Mouse (Mus musculus) cerebellum, postnatal 14 days (tissue): ENCODE results near the gene Abtb1.

Experiments
- DNase-seq, 2 experiments: peaks; one replicate each; pipeline ENCODE4 v3.0.0; 2021; ENCODE audit warnings: mixed read lengths in 2 of 2

Abtb1 gene

DNA sequence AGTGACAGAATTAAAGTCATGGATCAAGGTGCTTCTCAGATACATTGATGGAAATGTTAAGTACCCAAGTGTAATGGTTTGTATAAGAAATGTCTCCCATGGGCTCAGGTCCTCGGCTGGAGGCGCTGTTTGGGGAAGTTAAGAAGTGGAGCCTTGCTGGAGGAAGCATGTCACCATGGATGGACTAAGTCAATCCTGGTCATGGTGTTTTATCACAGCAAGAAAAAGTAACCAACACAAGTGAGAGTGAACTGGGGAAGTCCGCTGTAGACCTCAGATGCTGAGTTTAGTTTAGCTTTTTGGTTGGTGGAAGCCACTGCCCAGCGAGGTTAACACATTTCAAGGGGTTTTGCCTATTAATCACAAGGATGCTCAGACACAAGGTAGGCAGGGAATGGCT lies 12.2 kb downstream of the Abtb1 start:
- no peak for DNase-seq

GRCm38 (mm10) chr6:88828206-88829009 lies 13.4 kb downstream of the Abtb1 start:
- no peak for DNase-seq

DNA sequence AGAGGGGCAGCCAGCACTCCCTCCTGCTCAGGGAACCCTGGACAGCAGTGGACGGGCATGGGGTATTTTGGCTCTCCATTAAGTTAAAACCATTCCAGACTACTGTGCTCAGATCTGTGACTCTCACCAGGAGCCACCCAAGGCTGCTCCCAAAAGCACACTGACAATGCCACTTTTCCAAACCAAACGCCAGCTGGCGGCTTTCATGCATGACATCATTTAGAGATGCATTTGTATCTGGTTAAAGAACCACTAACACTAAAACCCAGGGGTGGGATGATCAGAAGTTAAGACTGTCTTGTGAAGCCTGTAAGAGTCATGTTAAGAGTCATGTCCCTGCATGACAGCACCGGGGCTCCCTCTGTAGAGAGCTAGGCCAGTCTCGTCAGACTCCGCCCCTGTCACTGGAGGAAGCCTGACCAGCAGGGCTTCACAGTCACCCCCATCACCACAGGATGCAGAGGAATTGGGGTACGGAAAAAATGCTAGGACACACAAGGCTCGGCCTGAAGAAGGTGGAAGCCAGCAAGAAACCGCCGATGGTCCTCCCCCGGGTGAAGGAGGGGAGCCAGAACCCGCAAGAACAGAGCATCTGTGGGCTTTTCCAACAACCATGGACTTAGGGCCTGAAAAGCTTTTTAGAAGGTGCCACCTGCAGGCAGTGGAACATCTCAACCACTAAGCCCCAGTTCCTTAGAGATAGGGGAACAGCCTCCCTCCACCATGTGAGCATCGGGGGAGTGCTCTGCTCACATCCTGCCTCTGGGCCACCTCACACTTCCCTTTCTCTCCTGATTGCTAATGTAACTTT lies 14.2 kb downstream of the Abtb1 start:
- peak in 1 of 2 experiments; percentile 50 for DNase-seq

- DNase-seq = peak; percentile 43 to 64
Measured at GRCm38 (mm10) chr6:88826965-88827364, 14.8 kb downstream of the Abtb1 start.

DNA sequence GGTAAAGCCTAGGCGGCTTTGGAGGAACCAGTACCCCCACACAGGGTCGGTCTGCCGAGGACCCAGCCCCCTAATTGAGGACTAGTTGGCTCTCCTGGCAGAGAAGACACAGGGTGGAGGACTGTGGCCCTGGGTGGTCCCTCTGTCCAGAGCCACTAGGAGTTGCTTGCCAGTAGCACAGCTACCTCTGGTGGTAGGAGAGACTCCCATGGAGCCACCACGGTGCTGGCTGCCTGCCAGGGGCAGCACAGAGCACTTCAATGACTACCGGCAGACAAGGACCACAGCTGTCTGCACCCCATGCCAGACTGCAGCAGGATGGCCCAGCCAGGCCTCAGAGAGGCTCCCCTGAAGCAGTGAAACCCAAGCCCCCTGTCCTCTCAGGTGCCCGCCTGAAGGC lies 15.2 kb downstream of the Abtb1 start:
- DNase-seq = peak; percentile 68 to 73

DNA sequence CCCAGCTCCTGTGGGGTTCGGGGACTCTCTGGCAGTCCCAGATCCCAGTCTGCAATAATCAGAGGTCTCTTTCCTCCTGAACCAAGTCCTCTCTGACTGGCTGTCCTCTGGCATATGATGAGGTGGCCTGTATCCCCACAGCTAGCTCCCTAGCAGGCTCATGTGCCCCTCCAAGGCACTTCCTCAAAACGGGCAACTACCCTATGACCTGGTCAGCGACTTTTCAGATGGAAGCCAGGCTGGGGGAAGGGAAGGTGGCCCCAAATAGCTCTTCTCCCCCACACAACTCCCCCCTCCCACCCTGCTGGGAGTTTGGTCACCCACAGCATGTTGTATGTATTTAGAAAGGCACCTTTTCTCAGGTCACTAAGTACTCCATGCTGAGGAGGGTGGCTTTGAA lies 15.7 kb downstream of the Abtb1 start:
- DNase-seq = no peak

DNA sequence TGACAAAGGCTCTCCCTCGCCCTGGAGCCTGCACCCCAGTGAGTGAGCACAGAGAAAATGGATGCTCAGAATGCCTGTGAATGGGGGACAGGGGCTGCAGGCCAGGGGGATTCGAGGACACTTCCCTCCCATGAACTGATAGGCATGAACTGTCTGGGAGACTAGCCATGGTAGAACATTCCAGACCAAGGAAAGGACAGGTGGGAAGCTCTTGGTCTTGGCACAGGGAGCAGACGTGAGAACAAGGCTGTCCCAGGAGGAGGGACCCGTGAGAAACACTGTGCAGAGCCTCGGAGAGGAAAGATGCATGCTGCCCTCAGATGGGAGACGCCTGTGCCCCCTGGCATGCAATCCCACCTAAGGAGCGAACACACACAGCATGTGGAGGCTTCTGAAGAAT lies 17.6 kb downstream of the Abtb1 start:
- peak in 1 of 2 experiments; percentile 60 for DNase-seq

GRCm38 (mm10) chr6:88821901-88822300 lies 19.9 kb downstream of the Abtb1 start:
- DNase-seq = peak; percentile 86 to 90

DNA sequence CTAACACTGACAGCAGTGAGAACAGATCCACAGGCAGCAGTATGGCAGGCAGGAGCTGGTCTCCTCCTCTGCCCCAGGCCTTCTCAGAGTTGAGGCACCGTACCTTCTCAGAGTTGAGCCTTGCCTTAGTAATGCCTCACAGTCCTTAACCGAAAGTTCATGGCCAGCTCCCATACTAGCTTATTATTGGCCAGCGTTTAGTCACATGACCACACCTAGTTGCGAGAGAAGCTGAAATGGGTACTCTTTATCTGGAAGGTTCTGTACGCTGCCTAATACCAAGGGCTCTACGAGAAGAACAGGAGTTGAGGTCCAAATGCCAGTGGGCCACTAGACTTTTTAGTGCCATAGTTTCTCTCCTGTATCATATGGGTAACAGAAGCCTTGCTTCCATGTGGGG lies 20.5 kb downstream of the Abtb1 start:
- DNase-seq = no peak

- DNase-seq = no peak
Measured at GRCm38 (mm10) chr6:88820853-88821252, 20.9 kb downstream of the Abtb1 start.

- DNase-seq = no peak
Measured at GRCm38 (mm10) chr6:88816913-88817312, 24.9 kb downstream of the Abtb1 start.

- no peak for DNase-seq
Measured at GRCm38 (mm10) chr6:88815489-88815888, 26.3 kb downstream of the Abtb1 start.

- DNase-seq = peak in 1 of 2 experiments; percentile 30
Measured at GRCm38 (mm10) chr6:88815036-88815435, 26.7 kb downstream of the Abtb1 start.

GRCm38 (mm10) chr6:88813832-88814231 lies 28.0 kb downstream of the Abtb1 start:
- no peak for DNase-seq

DNA sequence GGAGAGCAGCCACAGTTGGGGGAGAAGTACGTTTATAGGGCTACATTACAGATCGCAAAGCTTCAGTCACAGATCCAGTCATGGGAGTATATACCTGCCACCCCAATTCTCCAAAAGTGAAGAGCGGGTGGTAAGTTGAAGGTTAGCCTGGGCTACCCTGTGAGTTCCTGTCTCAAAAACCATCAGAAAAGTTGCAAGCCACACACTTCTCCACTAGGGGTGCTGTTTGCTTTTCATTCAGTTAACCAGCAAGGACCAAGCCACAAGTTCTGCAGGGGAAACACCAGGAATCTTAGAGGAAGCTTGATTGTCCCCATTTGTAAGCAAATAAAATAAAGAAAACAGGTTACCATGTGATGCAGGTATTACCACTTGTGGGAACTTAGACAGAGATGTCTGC lies 28.9 kb downstream of the Abtb1 start:
- DNase-seq = peak; percentile 74 to 76

DNA sequence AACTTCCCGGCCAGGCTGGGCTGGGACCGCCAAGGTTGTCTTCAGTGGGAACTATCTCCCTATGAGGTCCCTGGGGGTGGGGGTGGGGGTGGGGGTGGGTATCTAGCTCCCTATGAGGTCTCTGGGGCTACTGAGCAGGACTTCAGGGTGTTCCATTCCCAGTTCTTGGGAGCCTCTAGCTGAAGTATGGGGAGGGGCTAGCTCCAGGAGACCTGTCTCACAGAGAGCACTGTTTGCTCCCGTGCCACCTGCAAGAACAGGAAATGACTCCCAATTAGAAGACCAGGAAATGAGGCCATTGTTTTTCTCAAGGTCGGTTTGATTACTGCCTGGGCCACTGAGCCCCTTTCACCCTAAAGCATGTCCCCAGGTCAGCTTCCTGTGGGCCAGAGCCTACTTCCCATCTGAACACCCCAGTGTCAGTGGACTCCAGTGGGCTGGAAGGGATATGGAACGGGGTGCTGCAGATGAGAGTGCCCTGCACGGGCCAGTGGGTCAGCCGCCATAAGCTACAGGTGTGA lies 29.8 kb downstream of the Abtb1 start:
- DNase-seq = no peak

- DNase-seq = peak in 1 of 2 experiments; percentile 38
Measured at GRCm38 (mm10) chr6:88811396-88811795, 30.4 kb downstream of the Abtb1 start.

GRCm38 (mm10) chr6:88810291-88810690 lies 31.5 kb downstream of the Abtb1 start:
- DNase-seq = no peak

GRCm38 (mm10) chr6:88809091-88810037 lies 32.4 kb downstream of the Abtb1 start:
- DNase-seq = no peak

DNA sequence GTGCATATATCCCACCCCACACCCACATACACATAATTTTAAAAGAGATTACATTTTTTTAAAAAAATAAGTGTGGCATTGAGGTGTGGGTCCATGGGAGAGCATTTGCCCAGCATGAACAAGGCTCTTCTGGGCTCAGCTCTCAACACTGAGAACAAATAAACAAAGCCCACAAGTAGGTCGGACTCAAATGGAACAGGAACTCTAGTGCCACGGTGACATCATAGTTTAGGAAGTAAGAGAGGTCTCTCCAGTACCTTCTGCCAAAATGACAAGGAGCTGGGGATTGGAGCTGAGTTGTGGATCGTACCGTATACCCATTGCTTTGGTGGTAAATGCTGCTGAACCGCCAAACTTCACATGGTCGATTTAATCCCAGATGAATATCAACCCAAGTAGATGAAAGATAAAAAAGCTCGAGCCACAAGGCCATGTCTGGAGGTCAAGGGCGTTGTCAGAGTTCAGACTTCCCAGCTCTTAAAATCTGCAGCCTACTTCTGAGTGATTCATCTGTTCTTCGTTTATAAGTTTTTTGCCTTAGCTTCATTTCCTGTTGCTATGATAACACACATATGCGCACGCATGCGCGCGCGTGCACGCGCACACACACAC lies 36.7 kb downstream of the Abtb1 start:
- DNase-seq = no peak

DNA sequence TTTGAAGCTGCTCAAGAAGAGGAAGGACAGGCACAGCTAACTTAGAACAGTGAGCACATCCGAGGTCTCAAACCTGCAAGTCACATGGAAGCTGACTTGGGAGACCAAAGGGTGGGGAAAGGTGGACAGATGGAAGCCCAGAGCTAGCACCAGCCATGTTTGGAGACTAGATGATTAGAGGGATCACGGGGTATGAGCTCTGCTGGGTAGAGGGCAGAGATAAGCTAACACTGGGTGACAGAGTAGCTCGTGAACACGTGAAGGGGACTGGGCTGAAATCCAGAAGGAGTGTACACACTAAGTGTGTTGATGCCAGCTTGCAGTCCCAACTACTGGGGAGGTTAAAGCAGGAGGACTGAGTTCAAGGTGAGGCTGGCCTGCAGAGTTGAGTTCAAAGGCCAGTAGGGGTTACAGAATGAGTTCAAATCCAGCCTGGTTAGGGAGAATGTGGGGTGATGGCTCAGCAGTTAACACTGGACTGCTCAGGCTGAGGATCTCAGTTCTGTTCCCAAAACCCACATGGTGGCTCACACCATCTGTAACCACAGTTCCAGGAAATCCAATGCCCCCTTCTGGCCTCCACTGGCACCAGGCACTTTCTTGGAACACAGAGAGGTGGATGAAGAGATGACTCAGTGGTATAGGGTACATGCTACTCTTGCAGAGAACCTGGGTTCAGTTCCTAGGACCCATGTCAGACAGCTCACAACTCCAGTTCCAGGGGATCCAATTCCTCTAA lies 37.7 kb downstream of the Abtb1 start:
- DNase-seq = no peak
